Mouse (Mus musculus): ENCODE results near the gene Evl.
"Not testable (repeated sequence)": the region's sequence is repeated elsewhere in the genome, so short reads cannot be mapped to it uniquely, and the experiment has no call there.

Gene Evl

DNA sequence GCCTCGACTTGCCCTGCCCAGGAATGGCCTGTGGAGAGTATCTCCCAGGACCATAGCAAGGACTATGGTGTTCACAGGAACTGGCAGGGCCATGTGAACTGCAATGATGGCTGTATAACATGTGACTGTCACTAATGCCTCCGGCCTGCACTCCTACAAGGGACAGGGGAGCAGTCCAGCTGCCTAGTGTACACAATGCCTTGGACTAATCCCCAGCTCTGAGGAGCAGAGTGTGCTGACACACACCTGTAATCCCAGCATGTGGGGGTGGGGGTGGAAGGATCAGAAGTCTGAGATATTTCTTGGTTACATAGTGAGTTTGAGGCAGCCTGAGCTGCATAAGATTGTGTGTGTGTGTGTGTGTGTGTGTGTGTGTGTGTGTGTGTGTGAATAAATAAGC is 139.1 kb downstream of the Evl start:
- intact Hi-C loops (cut with DNase I), result no loop called here

- intact Hi-C loops (cut with DNase I), result no loop called here
These were observed 139.7 kb downstream of the Evl start for GRCm38 (mm10) chr12:108694223-108694622.

GRCm38 (mm10) chr12:108698697-108699471 is 144.4 kb downstream of the Evl start:
- intact Hi-C loops (cut with DNase I), result no loop called here

DNA sequence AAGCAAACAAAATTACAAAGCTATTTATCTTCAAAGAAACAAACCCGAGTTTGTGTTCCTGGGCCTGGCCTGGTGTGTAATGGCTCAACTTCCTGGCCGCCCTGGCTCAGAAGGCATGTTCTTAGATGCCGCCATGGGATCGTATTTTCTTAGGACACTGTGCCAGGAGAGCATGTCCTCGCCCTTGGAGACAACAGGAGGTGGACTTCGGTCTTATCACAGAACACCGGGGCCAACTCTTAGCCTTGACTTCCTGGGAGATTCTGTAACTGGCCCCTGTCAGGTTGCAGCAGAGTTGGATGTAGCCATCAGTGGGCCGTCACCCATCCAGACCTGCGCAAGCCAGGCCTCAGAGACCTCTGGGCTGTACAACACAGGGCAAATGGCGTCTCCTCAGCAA is 145.1 kb downstream of the Evl start:
- intact Hi-C loops (cut with DNase I), result no loop called here

- intact Hi-C loops (cut with DNase I), result no loop called here
These were observed 145.5 kb downstream of the Evl start for GRCm38 (mm10) chr12:108700037-108700436.

GRCm38 (mm10) chr12:108701221-108701620 is 146.7 kb downstream of the Evl start:
- intact Hi-C loops (cut with DNase I), result no loop called here

DNA sequence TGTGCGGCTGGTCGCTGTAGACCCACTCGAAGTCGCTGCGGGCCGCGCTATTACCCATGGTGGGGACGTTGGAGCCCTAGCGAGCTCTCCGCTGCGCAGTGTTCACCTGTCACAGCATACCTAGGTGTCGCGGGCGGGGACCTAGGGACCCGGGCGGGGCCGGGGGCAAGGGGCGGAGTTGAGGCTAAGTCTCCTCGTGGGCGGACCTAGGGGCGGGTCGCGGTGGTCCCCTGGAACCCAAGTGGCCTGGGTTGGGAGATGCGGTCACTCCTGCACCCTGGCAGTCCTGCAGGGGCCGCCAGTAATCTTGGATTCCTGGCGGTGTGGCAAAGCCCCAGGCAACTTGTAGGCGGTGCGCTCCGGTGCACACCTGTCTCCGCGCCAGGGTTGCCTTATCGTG is 147.7 kb downstream of the Evl start, which contains the start of gene Degs2:
TSS of gene Degs2 (minus strand) at position 131 of the 400 bp plus-strand sequence.
- intact Hi-C loops (cut with DNase I), result no loop called here

- intact Hi-C loops (cut with DNase I), result no loop called here
These were observed 151.0 kb downstream of the Evl start for GRCm38 (mm10) chr12:108705486-108705885.

GRCm38 (mm10) chr12:108706129-108706528 is 151.6 kb downstream of the Evl start:
- intact Hi-C loops (cut with DNase I), result no loop called here

DNA sequence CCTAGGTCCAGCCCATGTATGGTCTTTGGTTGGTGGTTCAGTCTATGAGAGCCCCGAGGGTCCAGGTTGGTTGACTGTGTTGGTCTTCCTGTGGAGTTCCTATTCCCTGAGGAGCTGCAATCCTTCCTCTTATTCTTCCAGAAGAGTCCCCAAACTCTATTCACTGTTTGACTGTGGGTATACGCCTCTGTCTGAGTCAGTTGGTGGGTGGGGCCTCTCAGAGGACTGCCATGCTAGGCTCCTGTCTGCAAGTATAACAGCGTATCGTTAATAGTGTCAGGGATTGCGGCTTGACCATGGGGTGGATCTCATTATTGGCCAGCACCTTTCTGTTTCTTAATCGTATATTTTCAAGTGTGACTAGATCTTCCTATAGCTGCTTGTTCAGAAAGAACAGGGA is 154.9 kb downstream of the Evl start:
- intact Hi-C loops (cut with DNase I), result no loop called here

- intact Hi-C loops (cut with DNase I), result no loop called here
These were observed 155.6 kb downstream of the Evl start for GRCm38 (mm10) chr12:108709964-108710765.

GRCm38 (mm10) chr12:108710861-108711615 is 156.5 kb downstream of the Evl start:
- intact Hi-C loops (cut with DNase I), result no loop called here

DNA sequence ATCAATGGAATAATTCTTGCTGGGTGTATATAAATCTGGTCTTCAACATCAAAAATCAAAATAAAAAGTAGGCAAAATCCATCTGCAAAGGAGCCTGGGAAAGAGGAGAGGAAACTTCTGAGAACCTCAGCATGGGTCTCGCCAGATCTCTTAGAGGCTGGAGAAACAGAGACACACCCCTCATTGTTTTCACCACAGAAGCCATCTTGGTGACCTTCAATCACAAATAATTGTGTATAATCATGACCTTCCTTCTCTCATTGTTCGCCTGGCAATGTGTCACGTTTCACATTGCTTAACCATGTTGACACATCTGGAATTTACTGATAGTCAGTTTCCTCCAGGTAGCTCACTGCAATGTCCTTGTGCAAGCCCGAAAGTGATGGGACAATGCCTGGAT is 158.0 kb downstream of the Evl start:
- intact Hi-C loops (cut with DNase I), result no loop called here

DNA sequence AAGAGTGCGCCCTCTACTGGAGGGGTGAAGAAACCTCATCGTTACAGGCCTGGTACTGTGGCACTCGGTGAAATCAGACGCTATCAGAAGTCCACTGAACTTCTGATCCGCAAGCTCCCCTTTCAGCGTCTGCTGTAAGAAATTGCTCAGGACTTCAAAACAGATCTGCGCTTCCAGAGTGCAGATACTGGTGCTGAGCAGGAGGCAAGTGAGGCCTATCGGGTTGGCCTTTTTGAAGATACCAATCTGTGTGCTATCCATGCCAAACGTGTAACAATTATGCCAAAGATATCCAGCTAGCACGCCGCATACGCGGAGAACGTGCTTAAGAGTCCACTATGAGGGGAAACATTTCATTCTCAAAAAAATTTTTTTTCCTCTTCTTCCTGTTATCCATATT is 159.5 kb downstream of the Evl start:
- intact Hi-C loops (cut with DNase I), result not testable (repeated sequence)

GRCm38 (mm10) chr12:108715854-108716253 is 161.3 kb downstream of the Evl start:
- intact Hi-C loops (cut with DNase I), result no loop called here

- intact Hi-C loops (cut with DNase I), result no loop called here
These were observed 164.0 kb downstream of the Evl start for GRCm38 (mm10) chr12:108718485-108718884.

DNA sequence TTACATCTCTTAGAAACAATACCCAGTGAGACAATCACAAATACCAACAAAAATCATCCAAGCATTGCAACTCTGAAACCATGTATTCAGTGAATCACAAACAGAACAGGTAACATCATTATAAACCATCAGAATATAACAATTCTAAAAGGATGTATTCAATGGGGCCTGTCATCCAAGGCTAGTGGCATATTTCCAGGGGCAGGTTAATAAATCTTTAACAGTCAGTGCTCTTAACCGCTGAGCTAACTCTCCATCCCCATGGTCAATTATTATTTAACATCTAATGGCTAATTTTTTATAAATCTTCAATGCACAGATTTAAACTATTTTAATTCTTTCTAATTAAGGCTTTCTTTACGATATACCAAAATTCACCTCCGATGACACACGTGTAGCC is 167.9 kb downstream of the Evl start:
- intact Hi-C loops (cut with DNase I), result no loop called here

DNA sequence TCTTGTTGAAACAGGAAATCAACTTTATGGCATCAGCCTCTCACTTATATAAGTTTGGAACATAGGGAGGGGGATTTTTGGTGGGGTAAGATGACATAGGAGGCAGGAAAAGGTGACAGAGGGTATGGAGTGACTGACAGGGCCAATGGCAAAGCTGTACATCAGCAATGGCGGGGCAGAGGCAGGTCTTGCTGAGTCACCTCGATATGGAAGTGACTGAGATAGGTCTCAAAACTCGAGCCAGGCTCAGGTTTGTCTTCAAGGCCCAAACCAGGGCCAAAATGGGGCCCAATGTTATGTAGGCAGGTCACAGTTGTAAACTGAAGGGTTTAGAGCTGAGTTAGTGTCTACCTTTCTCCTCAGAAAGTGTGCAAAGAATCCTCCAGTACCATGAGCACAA is 169.3 kb downstream of the Evl start:
- intact Hi-C loops (cut with DNase I), result no loop called here

GRCm38 (mm10) chr12:108734386-108734785 is 179.9 kb downstream of the Evl start:
- intact Hi-C loops (cut with DNase I), result no loop called here

DNA sequence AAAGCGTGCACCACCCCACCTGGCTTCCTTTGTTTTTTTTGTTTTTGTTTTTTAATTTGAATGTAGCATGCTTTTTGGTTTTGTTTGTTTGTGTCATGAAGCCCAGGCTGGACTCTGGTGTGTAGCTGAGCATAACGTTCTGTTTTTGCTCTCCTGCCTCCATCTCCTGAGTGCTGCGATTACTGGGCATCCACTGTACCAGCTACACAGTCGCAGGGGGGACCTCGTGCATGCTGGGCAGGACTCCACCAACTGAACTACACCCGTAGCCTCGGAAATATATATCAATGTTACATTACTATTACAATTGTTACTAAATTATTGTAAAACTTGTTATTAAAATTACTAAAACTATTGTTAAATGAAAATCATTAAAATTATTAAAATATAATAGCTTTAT is 183.3 kb downstream of the Evl start:
- intact Hi-C loops (cut with DNase I), result no loop called here
